Mouse (Mus musculus) G1E (cell line): ENCODE results near the gene Grcc10.

Experiments
- CTCF ChIP-seq: IDR thresholded peaks from 2 replicates; pipeline ENCODE4 v1.5.1; 2012; ENCODE audit warnings: low read depth, low read length, inconsistent platforms, mixed read lengths
- GATA2 ChIP-seq: IDR thresholded peaks from 2 replicates; pipeline ENCODE4 v1.6.1; 2012; ENCODE audit warnings: low read depth, low read length, inconsistent platforms, borderline replicate concordance
- POLR2AphosphoS5 ChIP-seq: IDR thresholded peaks from 2 replicates; pipeline ENCODE4 v1.6.1; 2012; ENCODE audit warnings: low read depth, low read length, inconsistent platforms; ENCODE audit not compliant: insufficient replicate concordance

GRCm38 (mm10) chr6:124723541-124723940 is 17.6 kb downstream of the Grcc10 start:
- no peak for TF ChIP-seq CTCF
- no peak for TF ChIP-seq POLR2AphosphoS5
- no peak for TF ChIP-seq GATA2
